Mouse (Mus musculus): ENCODE results near the gene Gm21854. TPM values are rescaled to one million over a fixed set of nuclear protein-coding genes. Genes with fewer than 3 reads are reported as not detected.

Gm21854 gene
- not detected in 4 replicates for total RNA-seq (2023)

DNA sequence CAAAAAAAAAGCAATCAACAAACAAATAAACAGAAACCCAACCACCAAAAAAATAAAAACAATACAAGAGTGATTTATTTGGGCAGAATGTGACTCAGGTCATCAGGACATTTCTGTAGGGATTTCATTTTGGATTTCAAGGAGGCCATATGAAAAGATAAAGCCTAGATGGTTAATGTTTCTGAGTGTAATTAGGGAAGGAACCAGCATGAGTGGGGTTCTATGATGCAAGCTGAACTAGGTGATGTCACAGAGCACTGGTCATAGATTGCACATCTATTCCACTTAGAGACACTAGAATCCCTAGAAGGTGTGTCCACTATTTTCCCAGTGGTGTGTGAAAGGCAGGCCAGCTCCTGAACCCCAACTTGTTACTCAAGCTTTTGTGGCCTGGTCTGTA, at the start of gene Gm21854:
Gm21854 (plus strand) TSS at position 301 of the 400 bp plus-strand sequence.

Other genes with a start within 250 kb of the Gm21854 start
- gene Gm20914, start 69.0 kb downstream of the Gm21854 start, total RNA-seq (2023): not detected in 4 replicates
- not detected in 4 replicates for gene Gm28171, start 136.4 kb downstream of the Gm21854 start, total RNA-seq (2023)